Mouse (Mus musculus): ENCODE results near the gene Tmem190.
"Not testable (repeated sequence)": the region's sequence is repeated elsewhere in the genome, so short reads cannot be mapped to it uniquely, and the experiment has no call there.

DNA sequence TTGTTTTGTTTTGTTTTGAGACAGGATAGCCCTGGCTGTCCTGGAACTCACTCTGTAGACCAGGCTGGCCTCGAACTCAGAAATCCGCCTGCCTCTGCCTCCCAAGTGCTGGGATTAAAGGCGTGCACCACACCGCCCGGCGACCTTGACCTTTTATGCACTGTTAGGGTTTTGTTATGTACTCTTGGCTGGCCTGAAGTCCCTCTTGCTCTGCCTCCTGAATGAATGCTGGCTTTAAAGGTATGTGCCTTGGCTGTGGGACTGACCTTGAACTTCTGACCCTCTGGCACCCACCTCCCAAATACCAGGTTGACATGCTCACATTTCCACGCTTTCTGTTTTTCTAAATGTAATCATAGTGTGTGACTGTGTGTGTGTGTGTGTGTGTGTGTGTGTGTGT is 38.2 kb downstream of the Tmem190 start:
- not testable (repeated sequence) for TF ChIP-seq POLR2A (IDR thresholded peaks at IDR 0.05; ENCODE audit: insufficient read length, low read depth); MYOG (IDR thresholded peaks at IDR 0.05; ENCODE audit: control insufficient read depth in 1 of 3, insufficient read depth in 1 of 3, insufficient read length in 2 of 3, low read depth in 2 of 3)
